Mouse (Mus musculus): ENCODE data around the gene Ahsg.

Gene Ahsg

DNA sequence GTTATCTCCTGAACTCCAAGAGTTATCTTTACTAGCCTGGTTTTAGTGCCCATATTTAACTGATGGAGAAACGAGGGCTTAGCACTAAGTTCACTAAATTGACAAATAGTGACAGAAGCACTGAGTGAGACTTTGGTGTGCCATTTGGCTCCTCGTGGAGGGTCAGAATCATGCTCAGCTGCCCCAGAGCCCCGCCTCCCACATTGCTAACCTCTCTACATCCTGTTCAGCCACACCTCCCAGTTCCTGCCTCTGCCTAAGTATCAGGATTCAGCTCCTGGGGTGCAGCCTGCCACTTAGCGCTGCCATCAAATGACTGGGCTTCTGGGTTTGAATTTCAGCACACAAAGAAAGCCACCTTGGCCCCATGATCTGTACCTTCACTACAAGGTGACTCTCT lies 5.7 kb upstream of the Ahsg start:
- in situ Hi-C loops (cut with MseI, MboI) = no loop called here

GRCm38 (mm10) chr16:22886726-22887125 lies 4.4 kb upstream of the Ahsg start:
- in situ Hi-C loops (cut with MseI, MboI) = no loop called here

- in situ Hi-C loops (cut with MseI, MboI) = no loop called here
Measured at GRCm38 (mm10) chr16:22888835-22889234, 2.2 kb upstream of the Ahsg start.

- in situ Hi-C loops (cut with MseI, MboI) = no loop called here
Measured at GRCm38 (mm10) chr16:22889716-22890115, 1.4 kb upstream of the Ahsg start.

DNA sequence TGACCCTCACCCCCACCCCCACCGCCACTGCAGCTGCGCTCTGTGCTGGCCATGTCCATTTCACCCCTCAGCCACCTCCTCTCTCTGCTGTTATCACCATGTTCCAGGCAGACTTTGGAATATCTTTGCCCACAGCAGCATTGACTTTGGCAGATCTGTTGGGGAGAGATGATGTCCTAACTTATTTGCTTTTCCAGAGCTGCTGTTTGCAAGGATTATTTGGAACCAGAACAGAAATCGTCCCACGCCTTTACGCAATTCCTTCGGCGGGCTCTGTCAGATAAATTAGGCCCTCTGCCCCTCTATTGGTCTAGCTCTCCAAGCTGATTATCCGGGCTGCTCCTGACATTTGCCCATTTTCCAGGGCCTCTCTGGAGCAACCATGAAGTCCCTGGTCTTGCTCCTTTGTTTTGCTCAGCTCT lies 667 bp downstream of the Ahsg start:
- in situ Hi-C loops (cut with MseI, MboI) = no loop called here

- in situ Hi-C loops (cut with MseI, MboI) = no loop called here
Measured at GRCm38 (mm10) chr16:22894095-22894494, 3.0 kb downstream of the Ahsg start.

- in situ Hi-C loops (cut with MseI, MboI) = no loop called here
Measured at GRCm38 (mm10) chr16:22896618-22897017, 5.5 kb downstream of the Ahsg start.

- in situ Hi-C loops (cut with MseI, MboI) = no loop called here
Measured at GRCm38 (mm10) chr16:22899346-22899745, 8.3 kb downstream of the Ahsg start.

GRCm38 (mm10) chr16:22899866-22900570 lies 8.9 kb downstream of the Ahsg start:
- in situ Hi-C loops (cut with MseI, MboI) = no loop called here

GRCm38 (mm10) chr16:22901326-22901725 lies 10.2 kb downstream of the Ahsg start:
- in situ Hi-C loops (cut with MseI, MboI) = no loop called here

- in situ Hi-C loops (cut with MseI, MboI) = no loop called here
Measured at GRCm38 (mm10) chr16:22909290-22909689, 18.2 kb downstream of the Ahsg start.

DNA sequence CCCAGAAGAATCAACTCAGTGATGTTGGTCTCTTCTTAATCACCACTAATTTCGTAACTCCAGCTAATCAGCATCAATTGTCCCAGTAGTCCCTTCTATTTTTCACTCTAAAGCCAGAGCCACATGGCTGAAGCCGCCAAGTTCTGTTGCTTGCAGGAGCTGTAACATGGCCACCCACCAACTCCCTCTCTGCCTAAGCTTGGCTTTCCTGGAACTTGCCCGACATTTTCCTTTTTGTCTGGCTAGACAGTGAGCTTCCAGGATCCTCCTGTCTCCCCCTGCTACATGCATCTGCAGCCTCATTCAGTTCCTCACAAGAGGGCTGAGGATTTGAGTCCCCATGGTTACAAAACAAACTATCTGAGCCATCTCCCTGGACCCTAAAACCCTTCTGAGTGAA lies 20.9 kb downstream of the Ahsg start:
- in situ Hi-C loops (cut with MseI, MboI) = no loop called here

- in situ Hi-C loops (cut with MseI, MboI) = no loop called here
Measured at GRCm38 (mm10) chr16:22912886-22913285, 21.8 kb downstream of the Ahsg start.

DNA sequence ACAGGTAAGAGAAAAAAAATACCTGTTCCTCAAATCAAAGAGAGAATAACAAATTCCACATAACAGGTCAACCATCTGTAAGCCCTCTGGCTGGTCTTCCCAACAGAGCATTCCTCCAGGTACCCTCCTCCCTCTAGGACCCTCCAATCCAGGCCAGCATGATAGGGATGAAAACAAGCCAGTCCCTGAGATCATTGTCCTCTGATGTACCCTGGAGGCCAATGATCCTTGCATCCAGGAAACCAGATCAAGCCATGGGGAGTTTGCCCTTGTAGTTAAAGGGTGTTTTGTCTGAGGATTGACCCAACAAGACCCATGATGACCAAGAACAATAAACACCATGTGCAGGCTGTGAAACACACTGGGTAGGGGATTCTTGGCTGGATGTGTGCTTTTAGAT lies 23.2 kb downstream of the Ahsg start:
- in situ Hi-C loops (cut with MseI, MboI) = no loop called here

DNA sequence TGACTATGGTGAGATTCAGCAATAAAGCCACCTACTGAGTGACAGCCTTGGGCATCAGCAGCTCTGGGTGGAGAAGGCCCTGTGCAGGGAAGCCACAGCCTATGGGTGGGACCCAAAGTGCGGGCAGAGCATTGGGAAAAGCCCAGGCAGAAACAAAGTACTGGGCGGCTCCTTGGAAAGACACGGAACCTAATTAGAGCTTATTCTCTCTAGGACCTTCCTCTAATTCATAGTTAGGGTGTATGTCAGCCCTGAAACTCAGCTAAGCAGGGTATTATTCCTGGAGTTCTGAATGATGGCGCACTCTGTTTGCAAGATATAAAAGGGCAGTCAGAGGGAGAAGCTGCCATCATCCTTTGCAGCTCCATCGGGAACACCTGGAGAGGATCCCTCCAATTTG lies 27.0 kb downstream of the Ahsg start, which contains the start of gene Fetub:
Gene Fetub, plus strand, starts transcription at position 301 of the 400 bp plus-strand sequence.
- in situ Hi-C loops (cut with MseI, MboI) = no loop called here

- in situ Hi-C loops (cut with MseI, MboI) = no loop called here
Measured at GRCm38 (mm10) chr16:22918664-22919312, 27.7 kb downstream of the Ahsg start.

- in situ Hi-C loops (cut with MseI, MboI) = no loop called here
Measured at GRCm38 (mm10) chr16:22919971-22920854, 29.1 kb downstream of the Ahsg start.

GRCm38 (mm10) chr16:22921761-22922160 lies 30.7 kb downstream of the Ahsg start:
- in situ Hi-C loops (cut with MseI, MboI) = no loop called here

DNA sequence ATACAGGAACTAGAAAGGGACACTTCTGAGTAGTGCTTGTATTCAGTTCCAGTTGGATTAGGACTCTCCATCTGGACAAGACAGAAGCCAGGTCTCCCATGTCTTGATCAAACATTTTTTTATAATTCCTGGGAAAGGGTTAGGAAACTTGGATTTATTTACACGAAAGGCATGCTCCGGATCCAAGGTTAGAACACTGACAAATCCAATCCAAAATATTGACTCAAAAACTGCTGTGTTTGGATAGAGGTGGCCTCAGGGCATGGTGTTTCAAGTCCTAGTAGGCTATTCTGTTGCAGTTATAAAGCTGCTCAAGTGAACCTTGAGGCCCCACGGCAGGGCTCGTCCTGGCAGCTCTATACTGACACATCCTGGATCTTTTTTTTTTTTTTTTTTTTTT lies 31.4 kb downstream of the Ahsg start:
- in situ Hi-C loops (cut with MseI, MboI) = no loop called here

DNA sequence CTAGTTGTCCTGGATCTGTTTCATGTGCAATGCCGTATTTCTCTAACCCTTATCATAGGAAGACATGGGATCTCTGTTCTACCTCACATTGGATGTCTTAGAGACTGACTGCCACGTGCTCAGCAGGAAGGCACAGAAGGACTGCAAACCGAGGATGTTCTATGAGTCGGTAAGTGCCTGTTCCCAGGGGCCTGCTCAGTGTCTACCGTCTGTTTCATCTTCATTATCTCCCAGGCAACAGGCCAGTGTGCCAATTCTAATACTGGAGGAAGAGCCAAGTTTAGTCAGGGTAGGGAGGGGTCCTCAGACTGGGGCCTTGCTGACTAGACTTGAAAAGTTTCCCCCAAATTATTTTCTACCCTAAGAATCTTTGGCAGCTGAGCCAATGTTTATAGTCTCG lies 38.5 kb downstream of the Ahsg start:
- in situ Hi-C loops (cut with MseI, MboI) = no loop called here

DNA sequence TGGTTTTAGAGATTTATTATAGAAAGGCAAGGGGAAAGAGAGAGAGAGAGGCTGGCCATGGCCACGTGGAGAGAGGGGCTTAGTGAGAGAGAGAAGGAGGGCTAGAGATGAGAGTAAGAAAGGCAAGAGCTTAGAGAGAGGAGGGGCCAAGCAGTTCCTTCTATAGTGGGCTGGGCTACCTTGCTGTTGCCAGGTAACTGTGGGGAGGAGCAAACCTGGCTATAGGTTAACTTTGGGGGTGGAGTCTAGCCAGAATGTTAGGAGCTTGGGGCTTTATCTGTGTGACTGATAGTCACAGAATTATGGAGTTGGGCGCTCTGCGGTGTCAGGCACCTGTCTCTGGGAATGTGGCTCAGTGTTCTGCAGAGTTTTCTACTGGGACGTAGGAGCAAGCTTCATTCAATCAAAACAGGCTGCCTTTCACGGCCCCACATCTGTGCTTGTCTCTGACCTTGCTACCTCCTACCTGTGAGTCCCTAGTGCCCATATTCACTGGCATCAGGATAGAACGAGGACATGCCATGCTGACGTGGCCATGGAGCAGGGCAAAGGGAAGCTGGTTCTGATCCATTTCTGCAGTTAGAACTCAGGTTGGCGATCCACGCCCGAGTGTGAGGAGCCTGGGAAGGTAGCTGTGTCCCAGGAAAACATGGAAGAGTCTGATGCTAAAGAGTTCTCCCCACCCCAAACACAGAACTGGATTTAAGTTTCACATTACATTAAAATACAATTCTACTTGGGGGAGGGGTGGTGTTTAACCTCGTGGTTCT lies 40.5 kb downstream of the Ahsg start:
- in situ Hi-C loops (cut with MseI, MboI) = no loop called here

GRCm38 (mm10) chr16:22937631-22938030 lies 46.6 kb downstream of the Ahsg start:
- in situ Hi-C loops (cut with MseI, MboI) = no loop called here
